ENCODE assay signal across 9 mouse cellular contexts in the genomic region with DNA sequence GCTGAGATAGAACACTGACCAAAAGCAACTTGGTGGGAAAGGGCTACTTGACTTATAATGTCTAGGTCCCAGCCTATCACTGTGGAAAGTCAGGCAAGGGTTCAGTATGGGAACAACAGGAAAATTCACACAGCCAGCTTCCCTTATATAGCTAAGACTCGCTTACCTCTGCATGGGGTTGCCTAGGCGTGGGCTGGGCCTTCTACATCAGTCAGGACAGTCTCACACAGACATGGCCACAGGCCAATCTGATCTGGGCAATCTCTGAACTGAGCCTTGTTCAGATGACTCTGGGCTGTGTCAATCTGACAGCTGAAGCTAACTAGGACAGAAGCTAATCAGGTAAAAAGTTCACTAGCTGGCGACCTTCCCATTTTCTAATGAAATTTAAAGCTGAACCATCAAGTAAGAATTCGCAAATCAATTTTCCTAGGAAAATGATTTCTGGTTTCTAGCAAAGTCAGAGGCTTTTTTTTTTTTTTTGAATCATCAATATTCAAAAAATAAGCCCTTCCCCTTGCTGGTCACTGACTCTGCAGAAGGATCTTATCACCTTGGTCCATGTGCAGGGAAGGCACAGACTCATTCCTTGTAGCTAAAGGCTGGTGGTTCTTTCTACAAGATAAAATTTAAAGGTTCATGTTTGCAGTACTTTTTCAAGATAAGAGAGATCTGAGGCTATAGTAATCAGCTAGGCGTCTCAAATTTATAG.
DNase-seq lines count a peak whose midpoint lies in the region; ATAC-seq lines count a peak whose summit lies in the region.
"Had no signal": no experiment of that assay in that cellular context is flagged by ENCODE, and none has a peak within 500 bp of the region (broad histone marks: within the 10 kb centered on the region; RNA-seq: fewer than 3 reads in every experiment).

No protein-coding gene starts in this region.

- H3K4me1 ChIP-seq in hindbrain, embryonic 10.5 days (replicated peaks) = peaks cover 29% of the 10 kb centered on the region
- H3K4me1 ChIP-seq in hindbrain, embryonic 12.5 days = peaks cover 13% of the 10 kb centered on the region
- peaks cover 78% of the 10 kb centered on the region for H3K4me1 ChIP-seq in heart, embryonic 12.5 days (replicated peaks)
- H3K4me1 ChIP-seq in liver, embryonic 11.5 days (replicated peaks; ENCODE audit: control insufficient read depth, insufficient read depth, low read length) = peaks cover 43% of the 10 kb centered on the region

- no peak overlapping the region for H3K4me2 ChIP-seq in hindbrain, embryonic 12.5 days (replicated peaks)
- no peak overlapping the region for H3K4me2 ChIP-seq in heart, embryonic 12.5 days
- H3K4me2 ChIP-seq in liver, embryonic 11.5 days = 0 out of 2 replicates have a peak overlapping the region, but pooled peaks have one; percentile 22

- no peak overlapping the region for H3K4me3 ChIP-seq in hindbrain, embryonic 10.5 days
- H3K4me3 ChIP-seq in hindbrain, embryonic 12.5 days = no peak overlapping the region
- H3K4me3 ChIP-seq in heart, embryonic 12.5 days = no peak overlapping the region
- no peak overlapping the region for H3K4me3 ChIP-seq in liver, embryonic 11.5 days (ENCODE audit: low read depth, low read length)

- DNase-seq in hindbrain, embryonic 10.5 days (ENCODE audit: low spot score) = no peak
- peak; percentile 48 for DNase-seq in Muller cell, postnatal 12 days (ENCODE audit: inconsistent ontology term)
- peak; percentile 30 for DNase-seq in liver, embryonic 11.5 days (ENCODE audit: low spot score)
- DNase-seq in layer of hippocampus, postnatal 14 days (ENCODE audit: low spot score in 2 of 2) = no peak
- DNase-seq in embryo, embryonic 11 days = no peak
- no peak for DNase-seq in spleen, adult 12 weeks (ENCODE audit: low spot score)
- DNase-seq: thymus, postnatal 14 days had no signal

- H3K9ac ChIP-seq in hindbrain, embryonic 12.5 days = no peak overlapping the region
- no peak overlapping the region for H3K9ac ChIP-seq in heart, embryonic 12.5 days
- H3K9ac ChIP-seq in liver, embryonic 11.5 days (ENCODE audit: low read depth, low read length) = no peak overlapping the region

- no peaks in the 10 kb centered on the region for H3K9me3 ChIP-seq in hindbrain, embryonic 10.5 days
- H3K9me3 ChIP-seq in hindbrain, embryonic 12.5 days (replicated peaks) = no peaks in the 10 kb centered on the region
- H3K9me3 ChIP-seq in heart, embryonic 12.5 days (replicated peaks) = no peaks in the 10 kb centered on the region
- no peaks in the 10 kb centered on the region for H3K9me3 ChIP-seq in liver, embryonic 11.5 days (ENCODE audit: control insufficient read depth, low read length)

- 81% methylated on average over 5 of the region's 5 CpGs for WGBS in hindbrain, embryonic 10.5 days
- 85% methylated on average over 5 of the region's 5 CpGs for WGBS in hindbrain, embryonic 12.5 days
- WGBS in heart, embryonic 12.5 days = 15% methylated on average over 5 of the region's 5 CpGs
- 47% methylated on average over 5 of the region's 5 CpGs for WGBS in liver, embryonic 11.5 days

- no peaks in the 10 kb centered on the region for H3K27me3 ChIP-seq in hindbrain, embryonic 10.5 days (ENCODE audit: insufficient read depth, poor library complexity, severe bottlenecking)
- H3K27me3 ChIP-seq in hindbrain, embryonic 12.5 days = no peaks in the 10 kb centered on the region
- H3K27me3 ChIP-seq in heart, embryonic 12.5 days (replicated peaks) = no peaks in the 10 kb centered on the region
- H3K27me3 ChIP-seq in liver, embryonic 11.5 days (replicated peaks; ENCODE audit: control insufficient read depth, insufficient read depth, low read length) = no peaks in the 10 kb centered on the region

- peak overlapping the region; percentile 41; the same call in 1 of the 2 replicates for H3K27ac ChIP-seq in hindbrain, embryonic 10.5 days
- no peak overlapping the region for H3K27ac ChIP-seq in hindbrain, embryonic 12.5 days
- peak overlapping the region; percentile 90 for H3K27ac ChIP-seq in heart, embryonic 12.5 days (ENCODE audit: poor library complexity, severe bottlenecking)
- peak overlapping the region; percentile 42; the same call in 1 of the 2 replicates for H3K27ac ChIP-seq in liver, embryonic 11.5 days (ENCODE audit: low read depth, low read length)

- ATAC-seq in hindbrain, embryonic 12.5 days (ENCODE audit: low FRiP score) = no peak
- ATAC-seq in heart, embryonic 12.5 days (ENCODE audit: insufficient number of reproducible peaks, low FRiP score) = peak; percentile 74
- ATAC-seq in liver, embryonic 11.5 days (replicated peaks; ENCODE audit: low FRiP score) = peak; percentile 67

- peaks cover 75% of the 10 kb centered on the region for H3K36me3 ChIP-seq in hindbrain, embryonic 10.5 days
- H3K36me3 ChIP-seq in hindbrain, embryonic 12.5 days = no peaks in the 10 kb centered on the region; the same call in 1 of the 2 replicates
- H3K36me3 ChIP-seq in heart, embryonic 12.5 days = peaks cover 21% of the 10 kb centered on the region
- no peaks in the 10 kb centered on the region; the same call in none of the 2 replicates for H3K36me3 ChIP-seq in liver, embryonic 11.5 days (ENCODE audit: control insufficient read depth, insufficient read depth, low read length)

Comparison
In these comparisons a context has a peak if more than half of its experiments do, and no peak if none do; other contexts are left out.
1. DNase-seq: peak in Muller cell, postnatal 12 days (single experiment) and liver, embryonic 11.5 days (single experiment); none in hindbrain, embryonic 10.5 days (single experiment), layer of hippocampus, postnatal 14 days (0 of 2), embryo, embryonic 11 days (single experiment) and spleen, adult 12 weeks (single experiment).